Mouse (Mus musculus) CH12.LX (cell line): ENCODE data around the gene Hist1h2bk.

Source experiments
- CTCF ChIP-seq, 2 experiments: IDR thresholded peaks in 1 of 2; conservative IDR thresholded peaks in 1 of 2; 2 replicates each; pipeline ENCODE4 v1.5.1; 2011 to 2012; ENCODE audit warnings: low read depth in 2 of 2, low read length in 2 of 2, improper control_type of control experiment in 1 of 2, inconsistent platforms in 1 of 2, mild to moderate bottlenecking in 1 of 2, moderate library complexity in 1 of 2
- E2F4 ChIP-seq: IDR thresholded peaks from 2 replicates; pipeline ENCODE4 v1.6.1; 2011; ENCODE audit warnings: low read depth, low read length, improper control_type of control experiment; ENCODE audit not compliant: insufficient replicate concordance
- EP300 ChIP-seq: IDR thresholded peaks from 2 replicates; pipeline ENCODE4 v1.6.1; 2011; ENCODE audit warnings: low read length, improper control_type of control experiment
- GABPA ChIP-seq: IDR thresholded peaks from 2 replicates; pipeline ENCODE4 v1.6.1; 2012; ENCODE audit warnings: low read depth, low read length, improper control_type of control experiment, inconsistent platforms; ENCODE audit not compliant: insufficient replicate concordance
- MAX ChIP-seq: IDR thresholded peaks from 2 replicates; pipeline ENCODE4 v1.6.1; 2011; ENCODE audit warnings: low read length, improper control_type of control experiment
- POLR2AphosphoS2 ChIP-seq: IDR thresholded peaks from 2 replicates; pipeline ENCODE4 v1.6.1; 2011; ENCODE audit warnings: low read depth, low read length, improper control_type of control experiment
- TCF12 ChIP-seq: IDR thresholded peaks from 2 replicates; pipeline ENCODE4 v1.6.1; 2014; ENCODE audit warnings: low read depth, mild to moderate bottlenecking, inconsistent platforms, low read length, improper control_type of control experiment

DNA sequence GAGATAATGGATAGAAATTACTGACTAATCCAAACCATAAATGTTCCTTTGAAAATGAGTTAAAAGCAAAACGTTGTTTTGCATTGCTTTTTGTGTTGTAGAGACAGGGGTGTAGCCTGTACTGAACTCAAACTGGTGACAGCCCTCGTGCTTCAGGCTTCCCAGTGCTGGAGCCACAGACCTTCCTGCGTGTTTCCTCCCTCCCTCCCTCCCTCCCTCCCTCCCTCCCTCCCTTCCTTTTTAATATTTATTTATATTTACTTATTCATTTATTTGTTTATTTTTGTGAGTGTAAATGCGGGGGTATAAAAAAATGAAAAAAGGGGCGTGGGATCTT, 15.8 kb downstream of the Hist1h2bk start:
- TF ChIP-seq CTCF (conservative IDR thresholded peaks at IDR 0.05 in 1 of 2, IDR thresholded peaks at IDR 0.05 in 1 of 2; ENCODE audit: low read depth in 2 of 2, low read length in 2 of 2), result no peak
- TF ChIP-seq TCF12, result no peak
- no peak for TF ChIP-seq POLR2AphosphoS2
- TF ChIP-seq E2F4, result no peak
- no peak for TF ChIP-seq EP300
- TF ChIP-seq GABPA, result no peak
- no peak for TF ChIP-seq MAX
